Mouse (Mus musculus) lung, adult 2 months (tissue): ENCODE measurements at regions not wholly inside any gene's neighbourhood (a gene's known extent, or its start where the extent isn't known, plus 50 kb on each side); places are given as distances from the start of the nearest gene placed in this dataset.
"Not testable (repeated sequence)": the region's sequence is repeated elsewhere in the genome, so short reads cannot be mapped to it uniquely, and the experiment has no call there.

Experiments
- DNase-seq: peaks from one replicate; pipeline ENCODE4 v3.0.0; 2022
- H3K4me1 ChIP-seq: fragments of 200-500 bp; 2 replicates; pipeline ENCODE4 v1.6.1; 2011; ENCODE audit warnings: low read length; ENCODE audit not compliant: control insufficient read depth, insufficient read depth
- H3K4me3 ChIP-seq: fragments of 200-500 bp; replicated peaks from 2 replicates; pipeline ENCODE3; 2011; ENCODE audit warnings: low read depth, mild to moderate bottlenecking, control low read depth, low read length; ENCODE audit errors: extremely low read depth
- CTCF ChIP-seq: fragments of 200-500 bp; IDR thresholded peaks from 2 replicates; pipeline ENCODE4 v1.5.1; 2011; ENCODE audit warnings: mild to moderate bottlenecking, low read length, control low read depth; ENCODE audit not compliant: insufficient read depth
- POLR2A ChIP-seq: fragments of 200-500 bp; IDR thresholded peaks from 2 replicates; pipeline ENCODE4 v1.6.1; 2011; ENCODE audit warnings: low read depth, mild to moderate bottlenecking, control low read depth, low read length, borderline replicate concordance; ENCODE audit errors: extremely low read depth
- WGBS: fragments of 180-500 bp; shearing (Covaris S2); methylation state at CpG from one replicate; pipeline ENCODE4 v1.1.7; 2018; 5-methylcytosine and 5-hydroxymethylcytosine counted together

DNA sequence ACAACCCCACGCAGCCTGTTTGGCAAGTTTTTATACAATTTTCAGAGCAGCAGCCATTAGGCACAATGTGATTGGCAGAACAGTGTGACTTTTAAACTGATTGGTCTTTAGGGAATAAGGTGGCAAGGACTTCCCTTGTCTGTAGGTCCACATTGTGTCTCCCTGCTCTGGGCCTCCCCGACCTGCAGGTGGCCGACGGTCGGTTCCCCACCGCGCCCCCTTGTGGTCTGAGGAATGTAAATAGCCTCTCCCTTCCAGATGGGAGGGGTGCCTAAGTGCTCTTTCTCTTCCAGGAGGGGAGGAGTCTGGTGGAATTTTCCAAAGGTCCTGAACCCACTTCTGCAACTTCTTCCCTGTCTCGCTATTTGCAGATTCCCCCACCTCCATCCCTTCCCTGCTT is 52.5 kb upstream of the Prr5 start:
- not testable (repeated sequence) for H3K4me1 ChIP-seq, H3K4me3 ChIP-seq
- 10% methylated on average over 8 of the region's 8 CpGs for WGBS
- DNase-seq: peak; percentile 47
- TF ChIP-seq CTCF: peak; percentile 39; the same call in 1 of the 2 replicates

DNA sequence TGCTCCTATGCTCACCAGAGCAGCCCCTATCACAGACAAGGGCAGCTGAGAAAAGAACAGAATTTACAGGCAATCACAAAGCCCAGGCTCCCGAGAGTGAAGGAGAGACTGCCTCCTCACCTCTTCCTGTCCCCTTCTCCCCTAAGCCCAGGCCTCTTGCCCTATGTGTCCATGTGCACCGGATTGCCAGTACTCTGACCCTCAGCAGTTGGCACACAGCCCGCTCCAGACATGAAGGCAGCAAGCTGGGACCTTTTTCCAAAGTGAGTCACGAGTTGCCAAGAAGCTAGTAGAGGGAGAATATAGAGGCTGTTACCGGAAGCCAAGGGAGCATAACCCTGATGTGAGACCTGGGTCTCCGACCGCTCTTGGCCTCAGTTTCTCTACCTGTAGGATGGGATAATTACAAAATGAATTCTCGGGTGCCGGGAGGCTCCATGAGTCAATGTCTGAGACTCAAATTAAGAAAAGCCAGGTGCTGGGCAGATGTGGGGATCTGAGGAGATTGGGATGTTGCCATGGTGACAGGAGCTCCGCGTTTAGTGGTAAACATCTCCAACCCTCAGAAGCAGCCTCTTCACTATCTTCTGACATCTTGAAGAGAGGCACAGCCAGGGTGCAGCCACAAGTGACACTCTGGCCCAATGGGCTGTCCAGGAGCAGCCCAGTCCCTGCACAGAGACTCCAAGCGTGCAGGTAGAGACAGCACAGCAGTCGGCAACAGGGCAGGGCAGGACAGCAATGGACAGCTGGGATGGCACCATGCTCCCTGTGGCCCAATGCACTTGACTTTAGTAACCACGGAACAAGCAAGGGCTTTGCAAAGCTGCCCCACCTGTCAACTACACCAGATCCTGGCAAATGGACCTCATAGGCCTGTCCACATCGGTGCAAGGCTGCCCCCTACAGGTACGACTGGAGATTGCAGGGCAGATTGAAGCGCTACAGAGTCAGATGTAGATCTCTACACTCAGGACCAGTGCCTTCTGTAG is 55.6 kb upstream of the Prr5 start:
- WGBS: 47% methylated on average over 17 of the region's 17 CpGs
- TF ChIP-seq CTCF (peak; percentile 98), POLR2A (no peak)
- no peak overlapping the region for H3K4me3 ChIP-seq
- H3K4me1 ChIP-seq: no peaks in the 10 kb centered on the region
- peak; percentile 80 for DNase-seq

DNA sequence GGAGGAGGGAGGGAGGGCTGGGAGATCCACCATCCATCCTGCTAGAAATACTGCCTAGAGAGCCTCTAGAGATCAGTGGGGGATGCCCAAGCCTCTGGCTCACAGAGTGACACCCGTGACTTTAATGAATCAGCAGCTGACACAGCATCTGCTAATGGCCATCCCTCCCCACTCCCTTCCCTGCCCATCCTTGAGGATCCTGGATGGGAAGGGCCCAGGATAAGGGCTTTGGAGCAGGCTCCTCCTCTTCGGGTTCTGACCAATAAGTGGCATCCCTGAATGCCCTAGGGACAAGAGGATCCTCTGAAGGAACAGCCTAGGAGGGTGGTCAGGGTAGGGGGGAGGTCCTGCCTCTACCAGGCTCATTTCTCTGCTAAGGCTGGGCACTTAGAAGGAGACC is 55.3 kb upstream of the Rtl6 start:
- WGBS: 41% methylated on average over 2 of the region's 2 CpGs
- Histone ChIP-seq H3K4me3 (no peak overlapping the region), H3K4me1 (no peaks in the 10 kb centered on the region)
- TF ChIP-seq POLR2A (no peak), CTCF (no peak)
- DNase-seq: no peak

DNA sequence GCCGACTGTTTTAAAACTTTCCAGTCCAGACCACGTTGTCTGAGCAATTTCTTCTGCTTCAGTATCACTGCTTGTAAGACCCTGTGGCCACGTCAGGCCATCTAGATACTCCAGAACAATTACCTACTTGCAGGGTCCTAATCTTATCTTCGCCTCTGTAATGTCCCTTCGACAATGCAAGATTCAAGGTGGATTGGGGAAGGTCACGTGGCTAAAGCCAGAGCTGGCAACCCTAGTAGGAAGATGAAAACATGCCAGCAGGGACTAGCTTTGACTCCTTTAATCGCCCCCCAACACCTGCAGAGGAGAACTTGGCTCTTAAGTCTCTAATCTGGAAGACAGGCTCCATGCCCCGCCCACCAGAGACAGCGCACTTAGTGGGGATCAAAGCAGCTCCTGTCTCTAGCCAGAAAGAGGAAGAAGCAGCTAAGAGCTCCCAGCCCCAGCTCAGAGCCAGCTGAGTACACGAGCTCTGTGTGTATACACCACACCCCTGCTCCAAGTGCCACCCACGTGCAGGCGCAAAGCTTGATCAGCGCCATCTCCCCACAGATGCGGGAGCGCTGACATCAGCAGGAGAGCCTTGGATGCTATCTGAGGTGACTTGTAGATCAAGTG is 52.3 kb upstream of the Rtl6 start:
- Histone ChIP-seq H3K4me3 (no peak overlapping the region), H3K4me1 (no peaks in the 10 kb centered on the region)
- no peak for DNase-seq
- WGBS: 42% methylated on average over 15 of the region's 15 CpGs
- TF ChIP-seq CTCF (no peak), POLR2A (no peak)

DNA sequence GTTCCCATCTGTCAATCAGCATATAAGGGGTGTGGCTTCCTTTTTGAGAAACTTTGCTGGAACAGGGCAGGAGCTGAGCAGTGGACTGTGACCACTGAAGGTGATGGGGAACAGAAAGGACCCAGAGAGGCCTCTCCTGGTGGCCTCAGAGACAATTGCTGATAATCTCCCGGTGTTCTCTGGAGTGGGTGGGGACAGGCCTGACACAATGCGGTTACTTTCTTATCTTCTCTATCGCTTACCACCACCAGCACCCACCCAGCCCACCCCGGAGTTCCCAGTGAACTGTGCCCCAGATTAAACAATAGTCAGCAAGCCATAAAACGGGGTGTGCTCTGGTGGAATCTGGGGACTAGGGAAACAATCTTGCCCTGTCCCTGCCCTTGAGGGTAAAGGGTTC is 51.4 kb upstream of the Rtl6 start:
- DNase-seq: no peak
- no peaks in the 10 kb centered on the region for H3K4me1 ChIP-seq
- 49% methylated on average over 5 of the region's 5 CpGs for WGBS
- no peak overlapping the region for H3K4me3 ChIP-seq
- no peak for TF ChIP-seq CTCF
- TF ChIP-seq POLR2A: no peak
